Mouse (Mus musculus): ENCODE results near the gene Meltf.

DNA sequence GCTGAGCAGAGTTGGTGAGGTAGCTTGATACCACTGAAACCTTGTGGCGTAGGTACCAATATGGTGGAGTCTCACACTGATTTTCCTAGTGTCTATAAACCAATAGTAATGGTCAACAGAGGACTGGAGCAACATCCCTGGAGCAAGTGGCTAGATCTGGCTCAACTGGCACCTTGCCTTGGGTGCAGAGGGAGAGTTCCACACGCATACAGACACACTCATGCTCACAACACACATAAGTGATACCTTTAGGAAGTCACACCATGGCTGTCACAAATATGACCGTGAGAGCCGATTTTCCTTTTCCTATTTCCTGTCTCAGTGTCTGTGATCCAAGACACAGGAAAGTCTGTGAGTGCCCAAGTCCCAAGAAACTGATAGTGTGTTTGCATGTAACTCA is 3.2 kb upstream of the Meltf start:
- TF ChIP-seq TAL1 (IDR thresholded peaks at IDR 0.05; ENCODE audit: low read length) = no peak
- no peak for TF ChIP-seq GATA1 (IDR thresholded peaks at IDR 0.05; ENCODE audit: low read length)

Data from erythroblast, embryonic 14.5 days (primary cell).